Mouse (Mus musculus): ENCODE measurements at regions not wholly inside any gene's neighbourhood (a gene's known extent, or its start where the extent isn't known, plus 50 kb on each side); places are given as distances from the start of the nearest gene placed in this dataset.

- WGBS = 76% methylated on average over 3 of the region's 3 CpGs
- no peak overlapping the region for H3K4me3 ChIP-seq (ENCODE audit: low read depth, low read length)
- TF ChIP-seq POLR2A (IDR thresholded peaks at IDR 0.05; ENCODE audit: low read depth, low read length) = no peak
- TF ChIP-seq CTCF (IDR thresholded peaks at IDR 0.05; ENCODE audit: extremely low read depth, insufficient read length, insufficient replicate concordance, low read depth, low read length) = no peak
- H3K4me1 ChIP-seq (ENCODE audit: control insufficient read depth, insufficient read depth, insufficient read length, low read length) = no peaks in the 10 kb centered on the region
- no peaks in the 10 kb centered on the region for H3K27me3 ChIP-seq (ENCODE audit: control insufficient read depth, insufficient read depth, low read length)
- H3K27ac ChIP-seq (ENCODE audit: insufficient read depth, low read depth, low read length) = no peak overlapping the region
- no peaks in the 10 kb centered on the region for H3K36me3 ChIP-seq (ENCODE audit: control insufficient read depth, insufficient read depth, low read length)
Observed at GRCm38 (mm10) chrX:11713423-11713822, 385.8 kb downstream of the H2al1j start.

- no peaks in the 10 kb centered on the region for H3K4me1 ChIP-seq (ENCODE audit: control insufficient read depth, insufficient read depth, insufficient read length, low read length)
Observed at GRCm38 (mm10) chrX:11716773-11717172, 389.2 kb downstream of the H2al1j start.

GRCm38 (mm10) chrX:11718778-11719177, 391.2 kb downstream of the H2al1j start:
- no peaks in the 10 kb centered on the region for H3K36me3 ChIP-seq (ENCODE audit: control insufficient read depth, insufficient read depth, low read length)
- no peak overlapping the region for H3K27ac ChIP-seq (ENCODE audit: insufficient read depth, low read depth, low read length)
- no peak overlapping the region for H3K4me3 ChIP-seq (ENCODE audit: low read depth, low read length)
- no peaks in the 10 kb centered on the region for H3K27me3 ChIP-seq (ENCODE audit: control insufficient read depth, insufficient read depth, low read length)
- H3K4me1 ChIP-seq (ENCODE audit: control insufficient read depth, insufficient read depth, insufficient read length, low read length) = no peaks in the 10 kb centered on the region
- WGBS = 93% methylated on average over 2 of the region's 2 CpGs
- TF ChIP-seq POLR2A (IDR thresholded peaks at IDR 0.05; ENCODE audit: low read depth, low read length) (no peak), CTCF (IDR thresholded peaks at IDR 0.05; ENCODE audit: extremely low read depth, insufficient read length, insufficient replicate concordance, low read depth, low read length) (no peak)

More at GRCm38 (mm10) chrX:11716773-11717172, 389.2 kb downstream of the H2al1j start:
- WGBS = 86% methylated on average over 8 of the region's 8 CpGs
- Histone ChIP-seq H3K27me3 (ENCODE audit: control insufficient read depth, insufficient read depth, low read length) (no peaks in the 10 kb centered on the region), H3K36me3 (ENCODE audit: control insufficient read depth, insufficient read depth, low read length) (no peaks in the 10 kb centered on the region), H3K4me3 (ENCODE audit: low read depth, low read length) (no peak overlapping the region), H3K27ac (ENCODE audit: insufficient read depth, low read depth, low read length) (no peak overlapping the region)
- TF ChIP-seq CTCF (IDR thresholded peaks at IDR 0.05; ENCODE audit: extremely low read depth, insufficient read length, insufficient replicate concordance, low read depth, low read length) (no peak), POLR2A (IDR thresholded peaks at IDR 0.05; ENCODE audit: low read depth, low read length) (no peak)

GRCm38 (mm10) chrX:11720517-11720916, 392.9 kb downstream of the H2al1j start:
- H3K27me3 ChIP-seq (ENCODE audit: control insufficient read depth, insufficient read depth, low read length) = no peaks in the 10 kb centered on the region
- H3K27ac ChIP-seq (ENCODE audit: insufficient read depth, low read depth, low read length) = no peak overlapping the region
- H3K4me3 ChIP-seq (ENCODE audit: low read depth, low read length) = no peak overlapping the region
- no peaks in the 10 kb centered on the region for H3K36me3 ChIP-seq (ENCODE audit: control insufficient read depth, insufficient read depth, low read length)
- no peaks in the 10 kb centered on the region for H3K4me1 ChIP-seq (ENCODE audit: control insufficient read depth, insufficient read depth, insufficient read length, low read length)
- WGBS = 72% methylated on average over 7 of the region's 7 CpGs
- TF ChIP-seq CTCF (IDR thresholded peaks at IDR 0.05; ENCODE audit: extremely low read depth, insufficient read length, insufficient replicate concordance, low read depth, low read length) = no peak
- TF ChIP-seq POLR2A (IDR thresholded peaks at IDR 0.05; ENCODE audit: low read depth, low read length) = no peak

- no peaks in the 10 kb centered on the region for H3K27me3 ChIP-seq (ENCODE audit: control insufficient read depth, insufficient read depth, low read length)
- no peaks in the 10 kb centered on the region for H3K36me3 ChIP-seq (ENCODE audit: control insufficient read depth, insufficient read depth, low read length)
- H3K4me1 ChIP-seq (ENCODE audit: control insufficient read depth, insufficient read depth, insufficient read length, low read length) = no peaks in the 10 kb centered on the region
- H3K4me3 ChIP-seq (ENCODE audit: low read depth, low read length) = no peak overlapping the region
- TF ChIP-seq POLR2A (IDR thresholded peaks at IDR 0.05; ENCODE audit: low read depth, low read length) (no peak), CTCF (IDR thresholded peaks at IDR 0.05; ENCODE audit: extremely low read depth, insufficient read length, insufficient replicate concordance, low read depth, low read length) (no peak)
- no peak overlapping the region for H3K27ac ChIP-seq (ENCODE audit: insufficient read depth, low read depth, low read length)
- WGBS = 83% methylated on average over 4 of the region's 4 CpGs
Observed at GRCm38 (mm10) chrX:11722730-11723129, 395.1 kb downstream of the H2al1j start.

- WGBS = 52% methylated on average over 8 of the region's 8 CpGs
- TF ChIP-seq POLR2A (IDR thresholded peaks at IDR 0.05; ENCODE audit: low read depth, low read length) = no peak
- TF ChIP-seq CTCF (IDR thresholded peaks at IDR 0.05; ENCODE audit: extremely low read depth, insufficient read length, insufficient replicate concordance, low read depth, low read length) = no peak
Observed at GRCm38 (mm10) chrX:11724718-11725117, 397.1 kb downstream of the H2al1j start.

GRCm38 (mm10) chrX:11726524-11727231, 399.1 kb downstream of the H2al1j start:
- WGBS = 71% methylated on average over 8 of the region's 8 CpGs
- no peak overlapping the region for H3K4me3 ChIP-seq (ENCODE audit: low read depth, low read length)
- H3K27me3 ChIP-seq (ENCODE audit: control insufficient read depth, insufficient read depth, low read length) = no peaks in the 10 kb centered on the region
- no peak overlapping the region for H3K27ac ChIP-seq (ENCODE audit: insufficient read depth, low read depth, low read length)
- TF ChIP-seq POLR2A (IDR thresholded peaks at IDR 0.05; ENCODE audit: low read depth, low read length) (no peak), CTCF (IDR thresholded peaks at IDR 0.05; ENCODE audit: extremely low read depth, insufficient read length, insufficient replicate concordance, low read depth, low read length) (no peak)
- H3K36me3 ChIP-seq (ENCODE audit: control insufficient read depth, insufficient read depth, low read length) = no peaks in the 10 kb centered on the region
- H3K4me1 ChIP-seq (ENCODE audit: control insufficient read depth, insufficient read depth, insufficient read length, low read length) = no peaks in the 10 kb centered on the region

More at GRCm38 (mm10) chrX:11724718-11725117, 397.1 kb downstream of the H2al1j start:
- Histone ChIP-seq H3K4me1 (ENCODE audit: control insufficient read depth, insufficient read depth, insufficient read length, low read length) (no peaks in the 10 kb centered on the region), H3K27me3 (ENCODE audit: control insufficient read depth, insufficient read depth, low read length) (no peaks in the 10 kb centered on the region), H3K36me3 (ENCODE audit: control insufficient read depth, insufficient read depth, low read length) (no peaks in the 10 kb centered on the region), H3K4me3 (ENCODE audit: low read depth, low read length) (no peak overlapping the region), H3K27ac (ENCODE audit: insufficient read depth, low read depth, low read length) (no peak overlapping the region)
